Mouse (Mus musculus) brain, adult 2 months (tissue): ENCODE results near the gene Wfdc5.
"Not testable (repeated sequence)": the region's sequence is repeated elsewhere in the genome, so short reads cannot be mapped to it uniquely, and the experiment has no call there.

Experiments used
- DNase-seq: peaks from one replicate; pipeline ENCODE4 v3.0.0; 2011; ENCODE audit warnings: low read depth, low spot score

The Wfdc5 gene

DNA sequence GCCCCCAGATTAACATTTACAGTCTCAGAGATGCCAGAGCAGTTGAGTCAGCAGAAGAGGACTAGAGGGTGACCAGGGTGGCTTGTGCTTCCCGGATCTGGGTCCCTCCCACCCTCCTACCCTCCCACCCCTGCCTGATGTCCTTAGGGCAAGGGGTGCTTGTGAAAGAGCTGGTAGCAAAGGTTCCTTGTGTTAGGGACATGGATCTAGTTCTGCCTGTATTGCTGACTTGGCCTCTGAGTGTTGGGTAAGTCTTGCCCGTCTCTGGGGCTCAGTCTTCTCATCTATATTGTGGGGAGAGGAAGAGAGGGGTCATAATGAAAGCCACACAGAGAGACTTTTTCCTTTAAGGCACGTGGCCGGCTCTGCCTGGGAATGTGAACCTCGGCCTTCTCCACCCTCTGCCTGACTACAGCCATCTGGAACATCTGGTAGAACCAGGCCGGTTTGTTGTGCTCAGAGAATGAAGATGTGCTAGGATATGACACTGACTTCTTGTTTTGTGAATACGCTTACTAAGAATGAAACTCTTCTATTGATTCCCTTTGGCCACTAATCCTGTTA, at the start of gene Wfdc5:
Wfdc5 (minus strand) TSS at position 51 of the 564 bp plus-strand sequence.
- no peak for DNase-seq

DNA sequence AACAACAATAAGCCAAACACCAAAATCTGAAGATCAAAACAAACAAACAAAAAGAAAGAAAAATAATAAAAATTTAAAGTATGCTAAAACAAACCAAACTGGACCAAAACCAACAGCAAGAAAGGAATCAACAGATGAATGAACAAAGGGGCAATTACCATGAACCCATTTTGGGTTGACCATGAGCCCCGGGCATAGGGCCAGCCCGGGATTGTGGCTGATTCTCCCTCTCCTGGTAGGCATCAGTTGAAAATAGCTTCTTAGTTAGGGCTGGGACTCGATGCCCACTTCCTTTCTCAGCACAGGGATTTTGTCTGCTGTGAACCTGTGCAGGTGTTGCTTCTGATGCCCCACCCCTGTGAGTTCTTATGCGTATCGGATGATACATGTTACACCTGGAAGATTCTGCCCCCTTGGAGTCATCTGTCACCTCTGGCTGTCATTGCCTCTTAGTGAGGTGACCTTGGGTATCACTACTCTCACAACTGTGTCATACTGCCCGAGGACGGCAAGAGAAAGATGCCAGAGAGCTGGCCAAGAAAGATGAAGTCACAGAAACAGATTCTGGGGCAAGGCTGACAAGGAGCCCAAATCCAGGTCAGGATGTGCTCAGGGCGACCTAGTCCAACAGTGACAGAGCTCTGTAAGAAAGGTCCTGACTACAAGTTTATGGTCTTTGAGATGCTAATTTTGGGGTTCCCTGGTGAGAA, 46.0 kb upstream of the Wfdc5 start:
- no peak for DNase-seq

DNA sequence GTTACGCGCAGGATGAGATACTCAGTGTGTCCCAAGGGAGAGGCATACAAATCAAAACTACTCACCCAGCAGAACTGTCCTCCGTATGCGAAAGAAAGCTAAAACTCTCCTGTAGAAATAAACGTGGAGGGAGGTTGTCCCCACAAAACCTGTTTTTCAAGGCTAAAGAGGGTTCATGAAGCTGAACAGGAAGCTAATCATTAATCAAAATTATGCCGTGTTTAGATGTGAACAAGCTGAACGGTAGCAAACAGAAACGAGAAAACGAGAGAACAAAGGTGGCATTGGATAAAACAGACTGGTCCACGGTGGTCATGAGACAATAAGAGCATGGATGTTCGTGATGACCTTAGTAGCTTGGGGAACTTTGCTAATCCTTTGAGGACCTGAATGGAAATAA, 39.0 kb upstream of the Wfdc5 start, which contains the start of gene Wfdc15b:
Wfdc15b (minus strand) TSS at position 139 of the 400 bp plus-strand sequence.
- DNase-seq, result no peak

DNA sequence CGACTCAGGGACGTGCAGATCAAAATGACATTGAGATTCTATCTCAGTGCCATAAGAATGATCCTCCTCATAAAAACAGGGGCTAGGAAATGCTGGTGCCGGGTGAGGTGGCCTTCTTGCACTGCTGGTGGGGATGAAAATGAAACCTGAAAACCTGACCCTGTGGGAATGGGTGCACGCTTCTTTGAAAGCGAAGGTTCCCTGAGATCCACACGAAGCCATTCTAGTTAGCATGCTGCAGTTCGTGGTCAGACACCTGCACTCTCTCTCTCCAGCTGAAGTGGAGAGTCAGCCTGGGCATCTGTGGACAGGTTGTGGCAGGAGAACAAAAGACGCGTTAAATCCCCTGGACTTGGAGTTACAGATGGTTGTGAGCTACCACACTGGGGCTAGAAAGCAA, 36.8 kb upstream of the Wfdc5 start:
- DNase-seq, result no peak

DNA sequence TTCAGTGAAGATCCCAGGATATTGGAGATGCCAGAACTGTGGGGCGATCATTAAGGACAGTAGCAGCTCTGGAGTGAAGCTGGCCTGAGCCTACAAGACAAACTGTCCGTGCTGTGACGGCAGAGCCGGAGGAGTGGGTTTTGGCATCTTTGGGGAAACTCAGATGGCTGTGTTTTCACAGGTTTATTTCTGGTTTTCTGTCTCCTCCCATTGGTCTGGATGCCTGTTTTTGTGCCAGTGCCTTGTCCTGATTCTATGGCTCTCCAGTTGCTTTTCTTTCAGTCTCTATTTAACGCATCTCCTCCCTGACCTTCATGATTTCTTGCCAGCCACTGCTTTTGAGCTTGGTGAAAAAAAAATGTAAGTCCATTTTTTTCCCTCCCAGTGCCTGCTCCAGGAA, 30.2 kb upstream of the Wfdc5 start:
- DNase-seq, result peak; percentile 75

DNA sequence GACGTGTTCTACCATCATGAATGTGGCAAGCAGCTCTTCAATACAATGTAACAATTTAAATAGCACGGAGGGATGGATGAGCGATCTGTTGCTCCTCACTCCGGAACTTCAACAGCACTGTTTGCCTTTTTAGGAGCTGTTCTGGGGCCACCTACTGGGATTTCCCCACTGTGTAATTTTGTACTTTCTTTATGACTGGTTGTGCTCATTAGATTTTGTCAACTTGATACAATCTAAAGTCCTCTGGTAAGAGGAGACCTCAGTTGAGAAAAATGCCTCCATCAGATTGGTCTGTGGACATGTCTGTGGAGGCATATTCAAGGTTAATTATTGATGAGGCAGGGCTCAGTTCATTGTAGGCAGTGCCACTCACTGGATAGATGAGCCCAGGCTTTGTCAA, 28.4 kb upstream of the Wfdc5 start:
- DNase-seq, result no peak

DNA sequence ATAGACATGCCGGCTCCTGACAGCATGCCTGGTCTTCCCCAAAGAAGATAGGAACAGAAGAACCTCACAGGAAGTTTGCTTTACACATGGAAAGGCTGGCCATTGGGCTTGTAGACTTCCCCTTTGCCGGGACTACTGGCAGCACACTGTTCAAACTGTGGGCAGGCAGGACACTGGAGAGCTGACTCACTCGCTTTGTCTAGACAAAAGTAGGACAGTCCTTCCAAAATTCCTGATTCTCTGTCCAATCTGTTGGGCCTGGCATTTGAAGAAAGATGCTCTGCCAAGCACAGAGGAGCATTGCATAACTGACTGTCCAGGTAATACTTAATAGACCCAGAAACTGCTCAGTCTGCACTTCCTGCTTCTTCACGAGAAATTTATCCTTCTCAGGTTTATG, 24.1 kb upstream of the Wfdc5 start:
- DNase-seq, result peak; percentile 95

DNA sequence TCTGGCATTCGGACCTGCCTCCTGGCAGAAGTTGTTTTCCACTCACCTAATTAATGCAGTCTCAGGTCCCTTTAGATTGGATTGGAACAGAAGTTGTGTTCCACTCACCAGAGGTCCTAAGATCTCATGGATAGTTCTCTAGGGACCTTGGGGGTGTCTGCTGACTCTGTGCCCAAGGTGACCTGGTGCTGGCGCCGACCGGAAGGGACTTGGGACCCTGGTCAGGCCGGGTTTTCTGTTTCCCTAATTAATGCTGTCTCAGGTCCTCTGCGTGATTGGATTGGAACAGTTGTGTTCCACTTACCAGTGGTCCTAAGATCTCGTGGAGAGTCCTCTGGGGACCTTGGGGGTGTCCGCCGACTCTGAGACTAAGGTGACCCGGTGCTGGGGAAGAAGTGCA, 23.5 kb upstream of the Wfdc5 start:
- not testable (repeated sequence) for DNase-seq

DNA sequence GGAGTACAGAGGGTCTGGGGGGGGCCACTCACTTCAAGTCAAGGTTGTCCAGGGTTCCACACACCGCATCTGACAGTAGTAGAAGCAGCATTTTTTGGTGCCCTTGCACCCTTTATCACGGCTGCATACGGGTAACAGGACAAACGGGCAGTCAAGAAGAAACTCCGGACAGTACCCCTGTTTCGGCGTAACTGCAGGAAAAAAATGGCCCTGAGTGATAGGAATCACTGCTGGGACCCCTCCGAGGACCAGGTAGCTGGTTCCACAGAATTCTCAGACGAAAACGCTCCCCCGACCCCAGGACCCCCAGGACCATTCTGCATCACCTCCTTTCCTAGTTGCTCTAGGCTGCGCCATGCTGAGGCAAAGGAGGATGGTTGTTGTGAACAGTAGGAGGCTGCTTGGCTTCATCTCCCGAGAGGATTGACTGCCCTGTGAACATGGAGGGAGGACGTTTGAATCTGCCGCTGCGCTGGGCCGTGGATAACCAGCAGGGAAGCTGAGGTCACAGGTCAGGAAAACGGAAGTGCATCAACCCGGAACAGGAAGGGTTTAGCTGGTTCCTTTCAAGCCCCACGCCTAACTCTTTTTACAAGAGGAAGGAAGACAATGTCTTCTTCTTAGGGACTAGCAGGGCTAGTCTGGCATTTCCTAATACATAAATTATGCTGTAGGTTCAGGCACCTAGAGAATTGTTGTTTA, 17.2 kb upstream of the Wfdc5 start, which contains the start of gene Wfdc15a:
Wfdc15a (minus strand) TSS at position 505 of the 702 bp plus-strand sequence.
- DNase-seq, result no peak

DNA sequence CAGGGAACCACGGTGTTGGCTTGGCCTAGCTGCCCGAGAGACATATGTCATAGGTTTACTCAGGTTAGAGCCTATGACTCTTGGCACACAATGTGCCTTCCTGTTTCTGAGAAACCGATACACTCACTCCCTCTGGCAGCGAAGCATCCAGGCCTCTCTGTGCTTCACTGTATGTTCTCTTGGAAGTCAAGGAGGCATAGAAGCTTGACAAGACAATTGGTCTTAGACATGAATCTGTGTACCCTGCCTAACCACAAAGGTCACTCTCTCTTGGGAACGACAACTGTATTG, 14.1 kb upstream of the Wfdc5 start:
- DNase-seq, result no peak

DNA sequence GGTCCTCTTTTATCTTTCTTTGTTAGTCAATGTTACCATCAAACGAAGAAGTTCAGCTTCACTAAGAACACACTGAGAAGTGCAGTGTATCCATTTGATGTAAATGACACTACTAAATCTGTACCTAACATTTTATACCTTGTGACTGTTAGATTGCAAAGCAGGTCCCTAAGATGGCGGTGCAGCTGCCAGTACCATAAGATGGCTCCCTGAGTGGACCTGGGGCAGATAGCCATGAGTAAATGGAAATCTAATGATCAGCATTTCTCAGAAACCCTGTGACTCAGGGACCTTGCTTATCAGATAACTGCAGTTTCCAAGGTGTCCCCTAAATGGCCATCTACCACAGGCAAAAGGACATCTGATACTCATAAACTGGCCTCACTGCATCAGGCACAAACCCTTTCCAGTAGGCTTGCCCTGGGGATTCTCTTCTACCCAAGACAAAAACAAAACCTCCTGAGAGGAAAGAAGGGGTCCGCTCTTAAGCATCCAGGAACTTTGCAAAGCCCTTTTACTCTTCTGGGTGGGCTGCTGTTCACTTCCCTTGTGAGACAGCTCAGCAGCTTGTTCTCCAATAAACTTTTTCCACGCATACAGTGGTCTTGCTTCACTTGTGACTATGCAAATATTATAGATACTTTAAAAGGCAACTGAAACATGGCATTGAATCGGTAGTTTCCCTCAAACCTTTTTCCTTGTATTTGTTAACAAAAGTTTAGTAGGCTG, 13.6 kb upstream of the Wfdc5 start:
- no peak for DNase-seq

DNA sequence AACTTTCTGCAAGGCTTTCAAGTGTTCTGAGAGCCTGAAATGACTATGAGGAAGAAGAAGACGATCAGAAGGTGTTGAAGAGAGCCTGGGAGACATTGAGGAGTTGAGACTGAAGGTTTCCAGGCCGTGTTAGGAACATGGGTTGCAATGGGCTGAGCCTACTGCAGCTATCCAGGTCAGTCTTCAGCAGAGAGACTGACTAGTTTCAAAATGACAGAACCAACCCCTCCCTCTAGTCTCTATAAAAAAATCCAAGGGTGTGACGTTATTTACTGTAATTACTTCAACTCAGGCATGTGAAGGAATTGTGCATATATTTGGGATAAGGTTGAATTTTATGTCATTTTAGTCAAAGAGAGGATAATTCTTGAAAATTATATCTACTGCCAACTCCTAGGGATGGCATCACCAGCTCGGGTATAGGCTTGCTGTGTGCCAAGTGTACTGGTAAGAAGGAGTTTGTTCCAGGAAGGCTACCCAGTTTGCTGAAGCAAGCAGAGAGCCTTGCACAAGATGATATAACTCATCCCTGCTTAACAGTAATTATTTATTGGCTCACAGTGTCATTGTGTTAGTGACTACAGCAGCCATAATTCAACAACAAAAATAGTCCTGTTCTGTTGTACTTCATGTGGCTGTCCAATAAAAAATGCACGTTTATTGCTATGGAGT, 12.6 kb upstream of the Wfdc5 start:
- no peak for DNase-seq

DNA sequence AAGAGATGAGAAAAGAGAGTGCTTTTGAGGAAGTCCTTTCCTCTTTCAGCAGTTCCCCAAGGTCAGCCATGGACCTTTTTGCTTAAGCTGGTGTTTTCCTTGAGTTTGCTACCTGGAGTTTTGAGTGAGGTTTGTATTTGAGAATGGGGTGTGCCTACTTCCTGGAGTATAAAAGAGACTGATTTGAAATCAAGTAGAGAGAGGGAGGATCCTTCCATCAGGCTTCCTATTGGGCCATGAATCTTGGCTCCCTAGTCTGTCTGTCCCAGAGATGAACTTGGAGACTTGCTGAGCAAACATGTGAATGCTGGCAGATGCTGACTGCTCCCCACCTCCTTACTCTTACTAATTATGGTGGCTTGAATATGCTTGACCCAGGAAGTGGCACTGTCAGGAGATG, 9.7 kb upstream of the Wfdc5 start:
- no peak for DNase-seq

DNA sequence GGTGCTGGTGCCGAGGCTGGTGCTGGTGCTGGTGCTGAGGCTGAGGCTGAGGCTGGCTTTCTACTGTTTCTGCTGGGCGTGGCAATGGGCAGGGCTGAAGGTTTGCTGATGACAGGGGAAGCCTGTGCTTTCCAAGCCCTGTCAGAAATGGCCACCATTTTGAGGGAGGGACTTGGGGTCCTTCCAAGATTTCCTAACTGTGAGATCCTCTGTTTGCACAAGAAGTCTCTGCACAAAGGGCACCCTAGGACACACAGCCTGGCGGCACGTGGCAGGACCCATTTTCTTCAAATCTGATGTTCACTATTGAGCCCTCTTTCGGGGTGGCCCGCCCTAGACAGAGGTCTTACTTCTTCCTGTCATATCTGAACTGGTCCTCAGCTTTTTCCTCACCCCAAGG, 8.0 kb upstream of the Wfdc5 start, which contains the start of gene Wfdc12:
Wfdc12 (minus strand) TSS at position 33 of the 400 bp plus-strand sequence.
- no peak for DNase-seq

DNA sequence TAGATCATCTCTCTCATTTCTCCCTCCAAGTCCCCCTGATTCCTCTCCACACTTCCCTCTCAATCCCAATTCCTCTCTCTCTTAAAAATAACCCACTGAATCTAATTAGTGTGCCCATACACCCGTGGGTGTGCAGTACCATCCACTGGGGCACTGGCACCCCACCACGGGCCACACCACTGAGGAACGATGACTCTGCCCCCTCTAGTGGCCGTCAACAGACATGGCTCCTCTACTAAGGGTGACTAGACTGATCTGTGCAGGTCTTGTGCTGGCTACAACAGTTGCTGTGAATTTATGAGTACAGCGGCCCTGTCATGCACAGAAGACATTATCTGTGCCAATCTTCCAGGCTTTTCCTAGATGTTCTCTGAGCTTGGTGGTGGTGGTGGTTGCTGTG, 6.2 kb upstream of the Wfdc5 start:
- no peak for DNase-seq

DNA sequence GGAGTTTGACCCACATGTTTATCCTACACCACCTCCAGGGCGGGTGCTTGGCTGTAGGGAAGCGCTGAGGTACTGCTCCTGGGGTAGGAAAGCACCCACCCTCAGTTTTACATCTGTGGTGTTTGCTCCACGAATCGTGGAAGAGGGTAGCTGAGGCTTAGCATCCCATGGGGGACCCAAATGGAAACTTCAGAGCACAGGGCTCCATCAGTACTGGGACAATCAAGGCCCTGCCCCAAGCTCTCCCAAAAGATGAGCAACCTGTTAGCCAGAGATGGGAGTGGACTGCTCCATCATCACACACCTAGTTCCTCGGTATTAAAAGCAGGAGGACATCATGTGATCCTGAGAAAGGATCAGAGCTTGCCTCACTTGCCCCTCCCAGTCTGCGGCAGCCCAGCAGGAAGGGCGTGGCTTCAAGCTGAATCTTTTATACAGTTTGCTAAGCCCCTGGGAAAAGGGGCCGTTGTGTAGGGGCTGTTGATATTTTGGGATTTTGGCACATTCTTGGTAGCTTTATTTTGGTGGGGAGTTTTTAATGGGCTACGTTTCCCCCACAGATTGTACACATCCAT, 1.7 kb upstream of the Wfdc5 start:
- no peak for DNase-seq

DNA sequence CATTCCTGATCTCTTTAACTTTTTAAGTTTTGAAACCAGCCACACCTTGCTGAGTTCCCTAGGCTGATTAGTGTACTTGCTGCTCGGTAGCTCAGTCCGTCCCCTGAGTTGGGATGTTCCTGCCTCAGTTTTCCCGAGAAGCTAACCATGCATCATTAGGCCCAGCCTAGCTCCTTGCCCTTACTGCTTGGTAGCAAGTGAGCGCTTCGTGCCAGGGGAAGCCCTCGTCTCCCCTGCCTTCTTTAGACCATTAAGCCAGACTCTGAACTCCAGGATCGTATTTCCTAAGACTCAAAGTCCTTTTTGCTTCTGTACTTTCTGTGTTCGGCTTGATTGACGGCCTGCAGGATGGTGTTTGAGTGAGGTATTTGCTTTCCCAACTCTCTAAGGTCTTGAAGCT, 798 bp upstream of the Wfdc5 start:
- DNase-seq, result no peak

DNA sequence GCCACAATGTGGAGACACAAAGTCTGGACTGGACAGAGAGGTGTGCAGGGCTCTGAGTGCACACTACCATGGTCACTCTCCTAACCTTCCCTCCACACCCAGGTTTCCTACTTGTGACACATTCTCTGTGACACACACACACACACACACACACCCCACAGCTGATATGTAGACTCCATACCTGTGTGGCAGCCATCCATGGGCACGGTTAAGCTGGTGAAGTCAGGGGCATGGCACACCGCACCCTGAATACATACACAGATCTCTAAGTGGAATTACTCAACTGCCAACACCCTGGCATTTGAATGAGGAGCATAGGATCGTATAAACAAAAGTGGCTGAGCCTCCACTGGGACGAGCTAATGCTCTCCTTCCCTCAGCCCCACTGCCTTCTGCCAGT, 1.8 kb downstream of the Wfdc5 start:
- DNase-seq, result no peak

DNA sequence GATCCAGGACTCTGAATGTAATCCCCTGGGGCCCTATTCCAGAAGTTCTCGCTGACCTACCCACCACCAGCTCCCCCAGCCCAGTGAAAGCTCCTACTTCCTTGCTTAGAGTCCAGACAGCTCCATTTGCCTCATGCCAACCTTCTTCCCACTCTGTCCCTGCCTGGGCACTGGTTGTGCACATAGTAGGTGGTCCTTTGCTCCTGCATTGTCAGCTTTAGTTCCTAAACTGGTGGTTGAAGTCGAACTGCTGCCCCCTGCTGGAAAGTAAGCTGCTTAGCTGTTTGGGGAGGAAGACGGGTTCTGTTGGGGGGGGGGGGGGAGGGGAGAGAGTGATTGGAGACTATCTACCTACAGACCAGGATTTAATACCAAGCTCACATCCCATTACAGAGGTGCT, 2.4 kb downstream of the Wfdc5 start:
- peak; percentile 67 for DNase-seq

DNA sequence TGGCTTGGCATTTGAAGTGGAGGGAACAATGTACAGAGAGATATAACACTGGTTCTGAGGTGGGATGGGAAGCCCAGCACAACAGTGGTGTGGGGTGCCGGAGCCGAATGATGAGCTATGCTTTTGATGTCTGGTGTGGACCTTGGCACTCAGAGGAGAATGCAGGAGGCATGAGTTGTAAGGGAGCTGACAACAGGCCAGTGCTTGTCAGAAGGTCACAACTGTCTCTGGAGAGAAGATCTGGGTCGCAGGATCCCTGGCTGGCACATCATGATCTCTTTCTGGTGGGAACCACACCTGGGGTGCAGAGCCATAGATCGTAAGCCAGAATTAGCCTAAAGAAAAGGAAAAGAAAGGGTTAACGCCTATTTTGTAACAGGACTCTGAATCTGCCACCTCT, 4.7 kb downstream of the Wfdc5 start:
- DNase-seq, result no peak

DNA sequence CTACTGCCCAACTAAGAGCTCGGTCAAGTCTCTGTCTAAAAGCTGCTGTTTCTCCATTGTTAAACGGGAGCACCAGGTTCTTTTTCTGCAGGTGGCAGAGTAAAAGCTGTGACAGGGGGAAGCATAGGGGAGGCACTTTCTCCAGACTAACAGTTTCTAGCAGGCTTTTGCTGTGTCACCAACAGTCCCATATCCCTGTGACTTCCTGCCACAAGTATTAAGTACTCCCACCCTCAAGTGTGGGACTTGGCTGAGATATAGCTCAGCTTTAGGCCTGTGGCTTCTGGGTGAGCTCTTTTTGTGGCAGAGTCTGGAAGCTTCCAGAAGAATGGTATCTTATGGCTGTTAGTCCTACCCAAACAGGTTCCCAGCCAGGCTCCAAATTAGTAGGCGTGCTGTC, 6.7 kb downstream of the Wfdc5 start:
- peak; percentile 55 for DNase-seq
